Mouse (Mus musculus) c-Kit-negative CD71-positive TER-119-positive erythroid progenitor cells, embryonic 14.5 days (primary cell): ENCODE measurements around the gene Cenpf.
"Not testable (repeated sequence)": the region's sequence is repeated elsewhere in the genome, so short reads cannot be mapped to it uniquely, and the experiment has no call there.

Experiments
- DNase-seq: peaks from one replicate; pipeline ENCODE4 v3.0.0-alpha.2; 2013; ENCODE audit warnings: low read depth, low spot score

Gene Cenpf

GRCm38 (mm10) chr1:189694391-189694790 is 6.5 kb upstream of the Cenpf start:
- no peak for DNase-seq

- DNase-seq, result not testable (repeated sequence)
These were observed 4.6 kb upstream of the Cenpf start for GRCm38 (mm10) chr1:189692442-189692841.

- no peak for DNase-seq
These were observed 1.4 kb upstream of the Cenpf start for GRCm38 (mm10) chr1:189689050-189689833.

GRCm38 (mm10) chr1:189688388-189688750 is 483 bp upstream of the Cenpf start:
- no peak for DNase-seq

- DNase-seq, result no peak
These were observed 1.9 kb downstream of the Cenpf start for GRCm38 (mm10) chr1:189686025-189686424.

GRCm38 (mm10) chr1:189684786-189685415 is 3.0 kb downstream of the Cenpf start:
- no peak for DNase-seq

GRCm38 (mm10) chr1:189679555-189679954 is 8.3 kb downstream of the Cenpf start:
- no peak for DNase-seq

- no peak for DNase-seq
These were observed 11.9 kb downstream of the Cenpf start for GRCm38 (mm10) chr1:189675953-189676352.

- DNase-seq, result no peak
These were observed 12.5 kb downstream of the Cenpf start for GRCm38 (mm10) chr1:189675421-189675820.

GRCm38 (mm10) chr1:189665966-189666365 is 21.9 kb downstream of the Cenpf start:
- DNase-seq, result no peak

GRCm38 (mm10) chr1:189664873-189665144 is 23.1 kb downstream of the Cenpf start:
- DNase-seq, result no peak

GRCm38 (mm10) chr1:189664061-189664872 is 23.6 kb downstream of the Cenpf start:
- no peak for DNase-seq

GRCm38 (mm10) chr1:189663437-189663836 is 24.4 kb downstream of the Cenpf start:
- DNase-seq, result no peak

- DNase-seq, result no peak
These were observed 26.0 kb downstream of the Cenpf start for GRCm38 (mm10) chr1:189661856-189662255.

- no peak for DNase-seq
These were observed 30.5 kb downstream of the Cenpf start for GRCm38 (mm10) chr1:189657406-189657805.

- no peak for DNase-seq
These were observed 34.1 kb downstream of the Cenpf start for GRCm38 (mm10) chr1:189653746-189654145.

GRCm38 (mm10) chr1:189646597-189646996 is 41.3 kb downstream of the Cenpf start:
- DNase-seq, result no peak

- DNase-seq, result no peak
These were observed 42.5 kb downstream of the Cenpf start for GRCm38 (mm10) chr1:189645371-189645770.

- DNase-seq, result no peak
These were observed 43.1 kb downstream of the Cenpf start for GRCm38 (mm10) chr1:189644700-189645345.

- no peak for DNase-seq
These were observed 48.3 kb downstream of the Cenpf start for GRCm38 (mm10) chr1:189639581-189639980.

GRCm38 (mm10) chr1:189633791-189634190 is 54.1 kb downstream of the Cenpf start:
- DNase-seq, result no peak
